Mouse (Mus musculus) intestine, embryonic 16.5 days (tissue): ENCODE data around the gene F830045P16Rik. TPM values are rescaled to one million over a fixed set of nuclear protein-coding genes. Genes with fewer than 3 reads are reported as not detected.

Experiments
- ATAC-seq: fragments of 200-750 bp; cut with Nextera tagmentation; 2 replicates; pipeline ENCODE4 v1.8.0; 2017; ENCODE audit warnings: moderate TSS enrichment, moderate library complexity
- H3K27ac ChIP-seq: fragments of 300-500 bp; sonication (generic); 2 replicates; pipeline ENCODE4 v1.5.1; 2014; ENCODE audit warnings: mild to moderate bottlenecking, low read length
- H3K27me3 ChIP-seq: fragments of 300-500 bp; sonication (generic); replicated peaks from 2 replicates; pipeline ENCODE4 v1.6.1; 2014; ENCODE audit warnings: low read length, control low read depth, mixed read lengths; ENCODE audit not compliant: control insufficient read depth, insufficient read depth
- H3K36me3 ChIP-seq: fragments of 300-500 bp; sonication (generic); 2 replicates; pipeline ENCODE4 v1.6.1; 2014; ENCODE audit warnings: low read length, control low read depth; ENCODE audit not compliant: control insufficient read depth, insufficient read depth
- H3K4me1 ChIP-seq: fragments of 300-500 bp; sonication (generic); 2 replicates; pipeline ENCODE4 v1.6.1; 2014; ENCODE audit warnings: low read length, control low read depth, mixed read lengths; ENCODE audit not compliant: control insufficient read depth, insufficient read depth
- H3K4me2 ChIP-seq: fragments of 300-500 bp; sonication (generic); 2 replicates; pipeline ENCODE4 v1.6.1; 2014; ENCODE audit warnings: low read depth, low read length, control low read depth
- H3K4me3 ChIP-seq: fragments of 300-500 bp; sonication (generic); 2 replicates; pipeline ENCODE4 v1.5.1; 2014; ENCODE audit warnings: mild to moderate bottlenecking, low read length
- H3K9ac ChIP-seq: fragments of 300-500 bp; sonication (generic); 2 replicates; pipeline ENCODE4 v1.6.1; 2014; ENCODE audit warnings: low read depth, low read length
- H3K9me3 ChIP-seq: fragments of 300-500 bp; sonication (generic); 2 replicates; pipeline ENCODE4 v1.6.1; 2016; ENCODE audit warnings: low read length, control low read depth; ENCODE audit not compliant: control insufficient read depth
- WGBS: fragments of 180-500 bp; shearing (Covaris S2); extraction: QIAGEN DNeasy Blood & Tissue Kit; methylation state at CpG from one replicate; pipeline ENCODE4 v1.1.7; 2014; 5-methylcytosine and 5-hydroxymethylcytosine counted together
- polyA plus RNA-seq: library from polyadenylated mRNA; unstranded; fragments of >200 nt; fragmentation: Nextera tagmentation; extraction: Ambion mirVana; gene quantifications from 2 replicates; pipeline ENCODE4 v1.2.1, GENCODE M21; 2015

F830045P16Rik gene
- polyA plus RNA-seq: not detected in 2 replicates

- ATAC-seq: no peak
- Histone ChIP-seq H3K36me3 (no peaks in the 10 kb centered on the region), H3K9ac (no peak within 1 kb of the TSS), H3K27me3 (no peaks in the 10 kb centered on the region), H3K27ac (no peak within 1 kb of the TSS), H3K4me3 (no peak within 1 kb of the TSS), H3K4me1 (no peaks in the 10 kb centered on the region), H3K4me2 (no peak within 1 kb of the TSS), H3K9me3 (no peaks in the 10 kb centered on the region)
- WGBS: 66% methylated on average over 2 of the region's 2 CpGs
These were observed at the start of gene F830045P16Rik for GRCm38 (mm10) chr2:129536377-129536776. Gene F830045P16Rik (minus strand): TSS chr2:129536602.

DNA sequence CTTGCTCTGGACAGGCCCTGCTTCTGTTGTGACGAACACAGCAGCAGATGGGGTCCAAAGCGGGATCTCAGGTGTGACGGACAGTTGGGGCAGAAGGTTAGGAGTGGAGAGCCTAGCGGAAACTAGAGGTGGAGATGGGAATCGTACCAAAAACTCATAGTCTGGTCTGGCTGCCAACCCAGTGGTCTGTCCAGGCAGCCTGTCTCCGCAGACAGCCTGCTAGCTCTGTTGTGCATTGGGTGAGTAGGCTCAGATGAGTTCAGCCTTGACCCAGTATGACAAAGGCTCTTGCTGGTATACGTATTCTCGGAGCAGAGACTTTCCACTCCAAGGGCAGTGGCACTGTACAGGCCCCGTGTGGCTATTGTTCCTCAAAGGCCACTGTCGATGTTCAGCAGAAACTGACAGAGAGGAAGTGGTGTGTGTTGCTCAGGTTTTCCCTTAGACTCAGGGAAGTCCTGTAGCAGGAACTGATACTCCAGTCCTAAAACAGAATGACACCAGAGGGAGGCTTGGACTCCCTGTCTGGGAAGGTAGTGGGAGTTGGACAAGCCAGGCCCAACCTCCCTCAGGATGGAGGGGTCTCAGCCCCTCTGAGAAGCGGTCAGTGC is 49.6 kb upstream of the F830045P16Rik start:
- no peaks in the 10 kb centered on the region for H3K27me3 ChIP-seq
- no peak overlapping the region for H3K4me2 ChIP-seq
- H3K4me3 ChIP-seq: no peak overlapping the region
- H3K9me3 ChIP-seq: no peaks in the 10 kb centered on the region
- no peak overlapping the region for H3K9ac ChIP-seq
- no peak overlapping the region for H3K27ac ChIP-seq
- no peak for ATAC-seq
- no peaks in the 10 kb centered on the region for H3K36me3 ChIP-seq
- 80% methylated on average over 11 of the region's 11 CpGs for WGBS
- H3K4me1 ChIP-seq: peaks cover 7% of the 10 kb centered on the region

GRCm38 (mm10) chr2:129584905-129585304 is 48.5 kb upstream of the F830045P16Rik start:
- Histone ChIP-seq H3K27ac (no peak overlapping the region), H3K9me3 (no peaks in the 10 kb centered on the region), H3K27me3 (no peaks in the 10 kb centered on the region), H3K4me1 (peaks cover 7% of the 10 kb centered on the region), H3K4me2 (no peak overlapping the region), H3K36me3 (no peaks in the 10 kb centered on the region), H3K4me3 (no peak overlapping the region), H3K9ac (no peak overlapping the region)
- ATAC-seq: no peak
- WGBS: 13% methylated on average over 1 of the region's 1 CpGs

- Histone ChIP-seq H3K4me1 (no peaks in the 10 kb centered on the region), H3K4me3 (no peak overlapping the region), H3K27ac (no peak overlapping the region), H3K9ac (no peak overlapping the region), H3K9me3 (no peaks in the 10 kb centered on the region), H3K4me2 (no peak overlapping the region), H3K36me3 (no peaks in the 10 kb centered on the region), H3K27me3 (no peaks in the 10 kb centered on the region)
- WGBS: 86% methylated on average over 4 of the region's 4 CpGs
- no peak for ATAC-seq
These were observed 45.9 kb upstream of the F830045P16Rik start for GRCm38 (mm10) chr2:129582261-129582660.

- Histone ChIP-seq H3K4me2 (no peak overlapping the region), H3K9ac (no peak overlapping the region), H3K4me1 (no peaks in the 10 kb centered on the region), H3K4me3 (no peak overlapping the region), H3K9me3 (no peaks in the 10 kb centered on the region), H3K27ac (no peak overlapping the region), H3K27me3 (no peaks in the 10 kb centered on the region), H3K36me3 (no peaks in the 10 kb centered on the region)
- no peak for ATAC-seq
- 41% methylated on average over 3 of the region's 3 CpGs for WGBS
These were observed 45.4 kb upstream of the F830045P16Rik start for GRCm38 (mm10) chr2:129581826-129582225.

DNA sequence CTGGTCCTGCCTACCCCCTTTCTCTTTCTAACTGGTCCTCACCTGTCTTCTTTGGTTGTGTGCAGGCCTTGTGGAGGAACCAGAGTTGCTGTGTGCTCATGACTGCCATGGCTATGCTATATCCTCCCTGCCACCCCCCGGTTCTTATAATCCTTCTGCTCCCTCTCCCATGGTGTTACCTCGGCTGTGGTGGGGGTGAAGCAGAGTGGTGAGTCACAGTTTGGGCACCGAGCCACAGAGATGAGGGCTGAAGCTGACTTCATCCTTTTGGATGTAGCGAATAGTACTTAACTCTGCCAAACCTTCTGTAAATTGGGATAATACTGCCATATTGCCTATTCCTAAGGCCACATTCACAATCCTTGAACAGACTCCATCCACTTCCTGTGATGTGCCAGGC is 44.3 kb upstream of the F830045P16Rik start:
- H3K9ac ChIP-seq: no peak overlapping the region
- H3K9me3 ChIP-seq: no peaks in the 10 kb centered on the region
- H3K4me1 ChIP-seq: no peaks in the 10 kb centered on the region
- no peaks in the 10 kb centered on the region for H3K36me3 ChIP-seq
- no peak overlapping the region for H3K4me3 ChIP-seq
- H3K27ac ChIP-seq: no peak overlapping the region
- no peak for ATAC-seq
- H3K4me2 ChIP-seq: no peak overlapping the region
- 71% methylated on average over 4 of the region's 4 CpGs for WGBS
- no peaks in the 10 kb centered on the region for H3K27me3 ChIP-seq

DNA sequence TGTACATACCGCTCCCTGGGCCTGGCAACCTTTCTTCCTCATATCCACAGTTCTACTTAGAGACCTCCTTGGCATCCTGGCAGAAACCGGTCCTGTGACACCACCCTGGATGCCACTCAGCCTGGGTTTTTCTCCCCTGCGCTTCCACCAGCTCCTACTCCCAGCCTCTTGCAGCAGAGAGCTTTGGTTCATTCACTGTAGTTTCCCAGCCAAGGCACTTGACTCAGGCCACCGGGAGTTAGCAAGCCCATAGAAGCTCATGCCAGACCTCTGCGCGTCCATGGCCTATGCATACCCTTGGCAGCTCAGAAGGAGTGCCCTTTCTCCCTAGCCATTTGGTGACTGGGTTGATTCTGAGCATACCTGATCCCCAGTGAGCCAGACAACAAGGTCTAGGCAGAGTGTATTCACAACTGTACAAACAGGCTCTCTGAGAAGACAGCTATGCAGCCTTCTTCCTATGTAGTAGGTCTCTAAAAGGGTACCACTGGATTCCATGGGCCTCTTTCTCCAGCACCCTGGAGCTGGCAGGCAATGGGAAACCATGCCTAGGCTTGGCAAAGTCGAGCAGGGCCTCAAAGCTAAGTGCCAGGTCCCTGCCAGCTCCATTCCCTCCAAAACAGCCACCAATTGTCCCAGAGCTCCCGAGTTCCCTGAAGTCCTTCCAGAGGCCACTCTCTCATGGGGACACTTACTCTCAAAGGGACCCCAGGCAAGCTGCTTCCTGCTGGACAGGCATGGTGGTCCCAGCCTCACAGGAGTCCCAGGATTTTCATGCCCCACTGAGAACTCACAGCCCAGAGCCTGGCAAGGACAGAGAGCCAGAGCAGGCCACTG is 40.4 kb upstream of the F830045P16Rik start:
- Histone ChIP-seq H3K9ac (no peak overlapping the region), H3K4me1 (peaks cover 10% of the 10 kb centered on the region), H3K9me3 (no peaks in the 10 kb centered on the region), H3K27me3 (no peaks in the 10 kb centered on the region; the same call in 1 of the 2 replicates), H3K4me3 (no peak overlapping the region), H3K4me2 (no peak overlapping the region), H3K27ac (no peak overlapping the region), H3K36me3 (no peaks in the 10 kb centered on the region)
- 80% methylated on average over 8 of the region's 8 CpGs for WGBS
- ATAC-seq: no peak

DNA sequence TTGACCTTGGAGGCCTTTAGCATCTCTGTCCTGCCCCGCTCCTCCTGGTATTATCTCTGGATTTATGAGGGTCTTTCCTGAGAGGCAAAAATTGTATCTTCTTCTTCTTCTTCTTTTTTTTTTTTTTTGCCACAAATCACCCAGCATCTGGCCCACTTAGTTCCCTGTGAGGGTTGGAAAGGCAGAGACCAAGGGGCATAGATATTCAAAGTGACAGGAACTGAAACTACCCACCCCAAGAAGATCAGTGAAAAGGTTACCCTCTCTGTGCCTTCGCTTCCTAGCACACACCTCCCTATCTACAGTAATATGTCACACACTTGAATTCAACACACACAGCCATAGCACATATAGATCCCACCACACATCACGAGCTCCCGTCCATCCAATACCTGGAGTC is 38.7 kb upstream of the F830045P16Rik start:
- Histone ChIP-seq H3K4me3 (no peak overlapping the region), H3K36me3 (no peaks in the 10 kb centered on the region), H3K9me3 (no peaks in the 10 kb centered on the region), H3K27me3 (no peaks in the 10 kb centered on the region; the same call in 1 of the 2 replicates), H3K27ac (no peak overlapping the region), H3K4me2 (no peak overlapping the region), H3K9ac (no peak overlapping the region), H3K4me1 (peaks cover 10% of the 10 kb centered on the region)
- 90% methylated on average over 4 of the region's 4 CpGs for WGBS
- no peak for ATAC-seq

DNA sequence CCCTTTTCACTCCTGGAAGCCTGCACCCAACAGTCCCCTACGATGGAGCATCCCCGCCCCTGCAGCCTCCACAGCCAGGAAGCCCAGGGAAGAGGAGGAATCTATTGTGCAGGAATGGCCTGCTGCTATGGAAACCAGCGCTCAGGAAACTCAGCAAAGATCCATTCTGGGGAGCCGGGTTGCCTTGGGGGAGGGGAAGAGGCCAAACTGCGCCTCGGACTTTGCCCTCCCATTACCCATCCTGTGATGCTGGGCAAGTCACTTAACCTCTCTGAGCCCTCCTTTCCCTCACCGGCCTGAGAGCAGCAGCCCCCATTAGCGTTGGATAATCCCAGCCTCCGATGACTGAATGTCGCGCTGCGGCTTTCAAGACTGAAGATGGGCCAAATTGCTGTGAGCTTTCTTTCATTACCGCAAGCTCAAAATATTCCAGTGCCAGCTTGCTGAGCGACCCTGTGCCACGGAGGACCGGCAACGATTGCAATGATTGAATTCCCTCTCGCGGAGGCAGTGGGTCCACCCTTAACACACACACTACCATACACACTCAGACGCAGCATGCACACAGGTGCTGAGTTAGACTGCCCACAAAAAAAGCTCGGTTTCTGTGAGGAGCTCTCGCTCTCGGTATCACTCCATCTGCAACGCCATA is 38.1 kb upstream of the F830045P16Rik start:
- Histone ChIP-seq H3K4me2 (peak overlapping the region; percentile 28), H3K27ac (no peak overlapping the region), H3K4me1 (peaks cover 10% of the 10 kb centered on the region), H3K4me3 (no peak overlapping the region), H3K9me3 (no peaks in the 10 kb centered on the region), H3K27me3 (no peaks in the 10 kb centered on the region; the same call in 1 of the 2 replicates), H3K36me3 (no peaks in the 10 kb centered on the region), H3K9ac (no peak overlapping the region)
- no peak; the same call in 1 of the 2 replicates for ATAC-seq
- WGBS: 14% methylated on average over 24 of the region's 24 CpGs
